Mouse (Mus musculus) B cell, adult 2 months (primary cell): Measurements from ENCODE around the gene Rock2.

Source experiments
- DNase-seq, 2 experiments: peaks; one replicate each; pipeline ENCODE4 v3.0.0; 2022

Gene Rock2

GRCm38 (mm10) chr12:16872926-16873464 is 21.7 kb upstream of the Rock2 start:
- no peak for DNase-seq

- DNase-seq, result no peak
Observed at GRCm38 (mm10) chr12:16873549-16873948, 21.1 kb upstream of the Rock2 start.

GRCm38 (mm10) chr12:16874086-16874485 is 20.6 kb upstream of the Rock2 start:
- no peak for DNase-seq

GRCm38 (mm10) chr12:16875269-16875668 is 19.4 kb upstream of the Rock2 start:
- DNase-seq, result no peak

GRCm38 (mm10) chr12:16875678-16876077 is 19.0 kb upstream of the Rock2 start:
- DNase-seq, result no peak

GRCm38 (mm10) chr12:16876667-16877066 is 18.0 kb upstream of the Rock2 start:
- no peak for DNase-seq

DNA sequence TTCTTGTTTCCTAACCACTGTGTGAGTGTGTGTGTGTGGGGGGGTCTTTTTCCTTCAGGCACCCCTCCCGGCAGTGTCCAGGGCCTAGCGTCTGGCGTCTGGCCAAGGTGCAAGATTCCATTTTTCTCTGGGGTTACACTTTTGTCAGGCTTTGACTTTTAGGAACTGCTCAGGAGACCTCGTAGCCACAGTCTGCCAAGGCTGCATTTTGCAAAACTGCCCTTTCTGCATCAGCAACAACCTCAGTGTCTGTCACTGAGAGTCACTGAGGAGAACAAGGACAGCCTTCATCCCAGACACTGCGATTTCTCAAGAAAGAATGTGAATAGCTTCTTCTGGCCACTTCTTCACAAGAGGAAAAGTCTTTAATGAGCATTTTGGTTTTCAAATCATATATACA is 17.6 kb upstream of the Rock2 start:
- DNase-seq, result no peak

DNA sequence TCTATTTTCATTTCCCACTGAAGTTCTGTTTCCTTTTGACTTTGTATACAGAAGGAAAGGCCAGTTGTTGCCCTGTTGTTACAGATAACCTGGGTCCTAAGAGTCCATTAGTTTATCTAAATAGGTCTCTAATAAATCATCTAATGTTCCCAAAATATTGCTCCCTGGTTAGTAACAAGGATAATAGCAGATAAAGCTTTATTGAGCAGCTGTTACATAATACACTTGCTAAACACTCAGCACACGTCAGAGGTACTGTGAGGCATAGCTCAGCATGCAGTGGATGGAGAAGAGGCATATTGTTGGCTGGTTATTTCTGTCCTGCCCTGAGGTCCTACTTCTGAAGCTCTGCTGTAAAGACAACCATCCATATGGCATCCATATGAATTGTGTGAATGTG is 17.0 kb upstream of the Rock2 start:
- DNase-seq, result no peak

DNA sequence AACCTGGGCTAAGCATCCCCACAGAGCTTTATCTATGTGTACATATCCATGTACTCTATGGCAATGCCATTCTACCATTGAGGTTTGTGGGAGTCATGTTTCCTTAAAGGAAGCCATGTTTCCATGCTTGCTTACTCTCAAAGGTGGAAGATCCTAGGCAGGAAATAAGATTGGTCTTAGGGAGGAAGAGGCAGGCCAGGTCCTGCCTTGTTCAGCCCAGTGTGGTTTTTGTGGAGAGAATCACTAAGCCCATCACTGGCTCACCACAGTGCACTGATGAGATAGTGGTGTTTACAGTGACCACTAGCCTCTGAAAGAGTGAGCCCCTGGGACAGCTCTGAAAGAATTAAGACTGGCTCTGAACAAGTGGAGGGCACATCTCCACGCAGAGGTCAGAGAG is 15.3 kb upstream of the Rock2 start:
- DNase-seq, result no peak

- no peak for DNase-seq
Observed at GRCm38 (mm10) chr12:16880077-16880476, 14.6 kb upstream of the Rock2 start.

- no peak for DNase-seq
Observed at GRCm38 (mm10) chr12:16882442-16882841, 12.3 kb upstream of the Rock2 start.

DNA sequence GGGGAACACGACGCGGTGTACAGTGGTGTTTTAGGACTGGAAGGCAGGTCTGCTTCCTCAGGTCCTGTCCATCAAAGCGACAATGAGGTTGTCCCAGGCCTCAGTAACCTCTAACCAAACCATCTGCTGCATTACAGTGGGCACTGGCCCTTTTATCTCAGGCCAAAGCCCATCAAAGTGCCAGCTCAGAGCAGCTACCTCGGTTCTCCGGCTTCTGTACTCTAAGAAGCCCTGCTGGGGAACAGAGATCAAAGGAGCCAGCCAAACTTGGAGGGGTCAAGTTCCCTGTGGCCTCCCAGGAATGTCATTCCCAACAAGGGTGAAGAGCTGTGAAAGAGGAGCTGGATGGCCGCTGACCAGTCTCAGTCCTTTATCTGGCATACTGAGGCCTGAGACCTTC is 11.6 kb upstream of the Rock2 start:
- no peak for DNase-seq

DNA sequence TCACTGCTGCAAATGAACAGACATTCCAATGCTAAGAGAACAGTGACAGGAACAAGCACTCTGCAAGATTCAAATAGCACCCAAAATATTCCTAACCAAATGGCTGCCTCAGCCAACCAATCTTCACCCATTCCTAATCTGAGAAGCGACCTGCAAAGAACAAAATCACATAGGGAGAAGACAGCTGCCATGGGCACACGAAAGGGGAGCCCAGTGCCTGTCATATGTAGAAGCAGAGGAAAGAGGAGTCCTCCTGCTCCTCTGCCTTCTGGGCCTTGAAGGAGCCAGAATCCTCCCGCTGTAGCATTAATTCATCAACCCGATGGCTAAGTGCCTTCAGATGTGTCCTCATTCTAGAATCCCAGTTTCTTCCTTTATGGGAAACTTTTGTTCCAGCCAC is 10.2 kb upstream of the Rock2 start:
- DNase-seq, result no peak

GRCm38 (mm10) chr12:16886354-16886753 is 8.3 kb upstream of the Rock2 start:
- DNase-seq, result no peak

DNA sequence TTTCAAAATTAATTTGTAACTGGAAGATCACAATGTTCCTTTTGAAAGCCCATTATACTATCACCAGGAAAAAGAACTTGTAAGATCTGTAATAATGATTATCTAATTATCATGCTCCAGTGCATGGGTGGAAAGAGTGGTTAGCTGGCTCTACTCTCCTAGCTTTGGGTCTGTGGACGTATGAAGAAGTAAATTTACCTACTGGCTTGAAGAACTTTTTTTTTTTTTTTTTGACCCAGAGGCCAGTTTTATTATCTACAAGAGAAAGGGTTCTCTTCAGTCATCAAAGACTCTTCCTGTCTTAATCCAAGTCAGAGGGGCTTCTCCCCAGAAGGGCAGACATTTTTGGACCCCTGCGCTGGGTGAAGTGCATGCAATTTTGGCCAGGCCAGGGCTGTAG is 1.7 kb upstream of the Rock2 start:
- no peak for DNase-seq

- DNase-seq, result peak in 1 of 2 experiments; percentile 6
Observed at GRCm38 (mm10) chr12:16893656-16894395, 869 bp upstream of the Rock2 start.

DNA sequence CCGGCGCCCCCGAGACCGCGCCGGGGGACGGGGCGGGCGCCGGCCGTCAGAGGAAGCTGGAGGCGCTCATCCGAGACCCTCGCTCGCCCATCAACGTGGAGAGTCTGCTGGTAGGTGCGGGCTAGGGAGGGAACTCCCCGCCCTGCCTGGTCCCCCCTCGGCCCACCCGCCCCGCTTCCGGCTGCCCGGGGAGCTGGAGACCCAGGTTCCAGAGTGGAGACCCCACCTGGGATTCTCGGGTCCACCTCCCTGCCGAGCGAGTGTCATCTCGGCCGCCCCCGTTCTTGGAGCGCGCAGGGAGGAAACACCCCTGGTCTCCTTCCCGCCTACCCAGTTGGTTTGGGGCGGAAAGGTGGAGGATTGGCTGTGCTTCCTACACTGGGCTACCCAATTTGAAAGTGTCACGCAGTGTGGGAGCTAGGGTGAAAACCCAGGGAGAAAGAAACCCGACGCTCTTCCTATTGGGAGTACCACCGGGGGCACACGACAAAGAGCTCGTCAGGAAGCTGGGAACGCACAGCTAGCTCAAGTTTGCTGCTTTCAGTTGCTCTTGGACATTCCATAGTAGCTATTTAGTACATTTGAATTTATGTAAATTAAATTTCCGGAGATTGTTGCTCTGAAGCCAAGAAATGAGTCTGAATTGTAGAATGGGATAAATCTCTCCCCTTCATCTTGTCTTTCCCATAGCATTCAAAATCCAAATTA is 680 bp downstream of the Rock2 start:
- peak in 1 of 2 experiments; percentile 67 for DNase-seq

DNA sequence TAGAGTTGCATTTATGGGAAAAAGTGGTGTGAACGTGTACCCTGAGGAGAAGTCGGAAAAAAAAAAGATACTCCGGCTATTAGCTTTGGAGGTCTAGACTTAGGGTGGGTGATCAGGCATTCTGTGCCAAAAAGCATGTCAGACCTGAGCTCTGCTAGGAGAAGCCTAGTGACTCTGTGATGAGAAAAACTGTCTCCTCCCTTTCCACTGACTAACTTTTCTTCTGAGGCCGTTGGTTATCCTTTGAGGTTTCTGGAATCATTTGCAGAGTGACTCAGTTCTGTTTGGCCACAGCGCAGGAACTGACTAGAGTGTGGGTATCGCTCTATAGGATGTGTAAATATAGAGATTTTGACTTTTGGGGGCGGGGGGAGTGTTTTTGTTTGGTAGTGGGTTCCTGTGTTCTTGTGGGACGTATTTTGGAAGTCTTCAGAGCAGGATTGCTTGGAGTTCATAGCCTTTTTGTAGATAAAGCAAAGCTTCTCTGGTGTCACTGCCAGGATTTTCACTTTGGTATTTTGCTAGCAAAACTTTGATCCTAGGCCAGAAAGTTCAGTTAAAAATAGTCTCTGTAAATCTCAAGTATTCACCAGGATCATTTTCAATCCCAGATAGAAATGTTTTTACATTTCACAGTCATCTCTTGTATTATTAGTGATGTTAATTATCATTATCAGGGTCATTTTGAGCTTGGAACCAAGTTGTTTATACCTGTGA is 1.5 kb downstream of the Rock2 start:
- no peak for DNase-seq

DNA sequence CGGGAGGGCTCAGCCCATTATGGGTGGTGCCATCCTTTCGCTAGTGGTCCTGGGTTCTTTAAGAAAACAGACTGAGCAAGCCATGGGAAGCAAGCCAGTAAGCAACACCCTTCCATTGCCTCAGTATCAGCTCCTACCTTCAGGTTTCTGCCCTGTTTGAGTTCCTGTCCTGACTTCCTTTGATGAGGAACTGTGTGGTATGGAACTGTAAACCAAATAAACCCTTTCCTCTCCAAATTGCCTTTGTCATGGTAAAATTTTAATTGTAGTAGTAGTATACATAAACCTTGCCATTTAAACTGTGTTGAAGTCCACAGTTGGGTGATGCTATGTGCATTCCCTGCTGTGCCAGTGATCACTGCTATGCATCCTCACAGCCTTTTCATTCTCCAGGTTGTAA is 2.5 kb downstream of the Rock2 start:
- DNase-seq, result no peak

- no peak for DNase-seq
Observed at GRCm38 (mm10) chr12:16898221-16898620, 3.5 kb downstream of the Rock2 start.

- no peak for DNase-seq
Observed at GRCm38 (mm10) chr12:16898790-16899189, 4.1 kb downstream of the Rock2 start.

DNA sequence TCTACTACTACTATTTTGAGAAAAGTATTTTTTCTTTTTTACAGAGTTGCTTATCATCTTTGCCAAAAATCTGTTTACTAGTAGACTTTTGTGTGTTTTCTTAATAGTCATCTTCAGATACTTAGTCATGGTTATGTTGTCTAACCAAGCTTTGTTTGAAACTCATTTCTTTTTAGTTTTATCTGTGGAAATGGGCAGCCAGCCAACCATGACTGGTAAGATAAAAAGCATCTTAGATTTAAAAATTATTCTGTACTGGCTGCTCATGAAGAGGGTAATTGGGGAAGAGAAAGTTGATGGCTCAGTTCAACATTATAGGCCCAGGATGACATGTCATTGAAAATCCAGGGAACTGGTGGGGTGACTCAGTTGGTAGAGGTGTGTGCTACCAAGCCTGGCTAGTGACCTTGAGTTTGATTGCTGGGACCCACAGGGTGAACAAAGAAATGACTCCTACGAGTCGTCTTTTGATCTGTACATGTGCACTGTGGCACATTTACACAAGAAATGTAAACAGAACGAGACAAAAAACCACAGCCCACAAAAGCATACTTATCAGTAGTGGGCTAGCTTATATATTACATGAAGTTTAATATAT is 6.0 kb downstream of the Rock2 start:
- DNase-seq, result peak; percentile 12 to 15

DNA sequence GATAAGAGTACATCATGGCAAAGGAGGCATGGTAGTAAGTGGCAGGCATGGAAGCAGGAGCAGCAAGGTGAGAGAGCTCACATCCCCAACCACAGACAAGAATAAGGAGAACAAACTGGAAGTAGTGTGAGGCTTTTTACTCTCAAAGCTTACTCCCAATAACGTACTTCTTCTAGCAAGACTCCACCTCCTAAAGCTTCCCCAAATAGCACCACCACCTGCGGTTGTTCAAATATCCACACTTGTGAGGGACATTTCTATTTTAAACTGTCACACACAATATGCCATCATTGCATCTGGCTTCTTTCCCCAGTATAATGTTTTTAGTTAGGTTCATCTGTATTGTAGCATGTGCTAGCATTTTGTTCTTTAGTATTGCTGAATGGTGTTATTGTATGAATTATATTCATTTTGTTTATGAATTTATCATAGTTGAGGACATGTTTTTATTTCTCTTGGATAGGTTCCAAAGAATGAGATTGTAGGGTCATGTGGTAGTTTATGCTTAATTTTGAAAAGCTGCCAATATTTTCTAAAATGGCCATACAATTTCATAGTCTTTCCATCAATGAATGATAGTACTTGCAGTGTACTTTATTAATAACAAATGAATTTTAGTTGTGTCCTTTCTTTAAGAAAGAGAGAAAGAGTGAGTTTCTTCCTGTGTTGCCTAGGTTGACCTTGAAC is 9.4 kb downstream of the Rock2 start:
- no peak for DNase-seq
